ENCODE assay signal across 30 mouse cellular contexts in genomic region chr3:96360816-96361215, GRCm38 (mm10).
DNase-seq lines count a peak whose midpoint lies in the region; ATAC-seq and TF ChIP-seq lines count a peak whose summit lies in the region.
"Had no signal": no experiment of that assay in that cellular context is flagged by ENCODE, and none has a peak within 500 bp of the region (broad histone marks: within the 10 kb centered on the region; RNA-seq: fewer than 3 reads in every experiment).

No protein-coding gene starts in this region.

- DNase-seq in heart, adult 11 months, result peak; percentile 8
- DNase-seq in heart, postnatal 25 days (ENCODE audit: low spot score), result no peak
- peak; percentile 2 for DNase-seq in kidney, adult 2 months
- DNase-seq in kidney, adult 9 months, result no peak
- no peak for DNase-seq in midbrain, postnatal 0 days (ENCODE audit: low spot score)
- peak; percentile 25 for DNase-seq in limb, embryonic 10.5 days (ENCODE audit: low spot score)
- no peak for DNase-seq in right cerebral cortex, postnatal 36 days (ENCODE audit: low spot score in 2 of 2)
- DNase-seq: adrenal gland, postnatal 14 days; cerebellum, adult 11 months; cerebellum, adult 9-11 months; embryo, embryonic 11 days; gastrocnemius, postnatal 25 days; heart, adult 18-20 months; heart, postnatal 14 days; kidney, adult 18-20 months; kidney, postnatal 10 days; layer of hippocampus, adult 9-11 months; liver; thymus, adult 18-20 months; thymus, postnatal 4 days had no signal

- intact Hi-C loops in heart, postnatal 25 days (cut with DNase I), result no loop called here

- 0 out of 2 replicates have a peak, but pooled peaks have one; percentile 20 for ATAC-seq in midbrain, embryonic 13.5 days
- ATAC-seq in midbrain, postnatal 0 days (ENCODE audit: low FRiP score), result no peak

- H3K27ac ChIP-seq in kidney, adult 2 months (ENCODE audit: insufficient read depth, low read depth, low read length), result no peak overlapping the region
- H3K27ac ChIP-seq in midbrain, embryonic 13.5 days, result no peak overlapping the region
- H3K27ac ChIP-seq in midbrain, postnatal 0 days (ENCODE audit: low read depth, low read length), result no peak overlapping the region
- no peak overlapping the region for H3K27ac ChIP-seq in limb, embryonic 10.5 days
- H3K27ac ChIP-seq: embryonic facial prominence, embryonic 13.5 days; forebrain, embryonic 12.5 days; heart, embryonic 13.5 days; hindbrain, embryonic 14.5 days; liver, embryonic 15.5 days; lung, embryonic 15.5 days; midbrain, embryonic 12.5 days; neural tube, embryonic 12.5 days had no signal

- no peak overlapping the region for H3K4me2 ChIP-seq in midbrain, embryonic 13.5 days (replicated peaks)
- no peak overlapping the region for H3K4me2 ChIP-seq in midbrain, postnatal 0 days (ENCODE audit: low read depth, low read length, poor library complexity, severe bottlenecking)
- H3K4me2 ChIP-seq: embryonic facial prominence, embryonic 13.5 days; forebrain, embryonic 12.5 days; heart, embryonic 13.5 days; hindbrain, embryonic 14.5 days; liver, embryonic 15.5 days; lung, embryonic 15.5 days; midbrain, embryonic 12.5 days; neural tube, embryonic 12.5 days had no signal

- WGBS in kidney, adult 2 months, result 59% methylated on average over 3 of the region's 3 CpGs
- WGBS in midbrain, embryonic 13.5 days, result 63% methylated on average over 3 of the region's 3 CpGs
- 60% methylated on average over 3 of the region's 3 CpGs for WGBS in midbrain, postnatal 0 days
- 69% methylated on average over 3 of the region's 3 CpGs for WGBS in limb, embryonic 10.5 days

- no peaks in the 10 kb centered on the region; the same call in 1 of the 2 replicates for H3K27me3 ChIP-seq in kidney, adult 2 months (replicated peaks; ENCODE audit: control insufficient read depth, insufficient read depth, low read length)
- H3K27me3 ChIP-seq in midbrain, embryonic 13.5 days, result peaks cover 19% of the 10 kb centered on the region
- H3K27me3 ChIP-seq in midbrain, postnatal 0 days (ENCODE audit: insufficient read depth, low read length), result peaks cover 17% of the 10 kb centered on the region
- H3K27me3 ChIP-seq in limb, embryonic 10.5 days (ENCODE audit: low read depth, poor library complexity, severe bottlenecking), result 0 out of 2 replicates have a peak, but pooled peaks cover 8% of the 10 kb centered on the region

- no peaks in the 10 kb centered on the region for H3K36me3 ChIP-seq in kidney, adult 2 months (ENCODE audit: control insufficient read depth, insufficient read depth, low read length)
- H3K36me3 ChIP-seq in midbrain, embryonic 13.5 days, result no peaks in the 10 kb centered on the region
- H3K36me3 ChIP-seq in midbrain, postnatal 0 days (ENCODE audit: insufficient read depth, low read length), result no peaks in the 10 kb centered on the region
- no peaks in the 10 kb centered on the region for H3K36me3 ChIP-seq in limb, embryonic 10.5 days
- H3K36me3 ChIP-seq: embryonic facial prominence, embryonic 13.5 days; forebrain, embryonic 12.5 days; heart, embryonic 13.5 days; liver, embryonic 15.5 days; lung, embryonic 15.5 days; midbrain, embryonic 12.5 days; neural tube, embryonic 12.5 days had no signal

- TF ChIP-seq CTCF in kidney, adult 2 months (conservative IDR thresholded peaks at IDR 0.05; ENCODE audit: insufficient read depth, insufficient read length, low read depth, low read length), result no peak
- no peak for TF ChIP-seq CTCF in midbrain, postnatal 0 days (IDR thresholded peaks at IDR 0.05)

- no peak for TF ChIP-seq POLR2A in kidney, adult 2 months (IDR thresholded peaks at IDR 0.05; ENCODE audit: low read depth, low read length)

- H3K4me3 ChIP-seq in kidney, adult 2 months (ENCODE audit: insufficient read depth, low read depth, low read length), result no peak overlapping the region
- no peak overlapping the region for H3K4me3 ChIP-seq in midbrain, embryonic 13.5 days (replicated peaks)
- H3K4me3 ChIP-seq in midbrain, postnatal 0 days (ENCODE audit: low read depth, low read length), result no peak overlapping the region
- H3K4me3 ChIP-seq in limb, embryonic 10.5 days, result no peak overlapping the region
- H3K4me3 ChIP-seq: embryonic facial prominence, embryonic 13.5 days; forebrain, embryonic 12.5 days; heart, embryonic 13.5 days; liver, embryonic 15.5 days; lung, embryonic 15.5 days; midbrain, embryonic 12.5 days; myocyte; neural tube, embryonic 12.5 days had no signal

- H3K9ac ChIP-seq in midbrain, embryonic 13.5 days (replicated peaks), result no peak overlapping the region
- H3K9ac ChIP-seq in midbrain, postnatal 0 days (replicated peaks; ENCODE audit: low read length, poor library complexity, severe bottlenecking), result no peak overlapping the region
- H3K9ac ChIP-seq: embryonic facial prominence, embryonic 13.5 days; forebrain, embryonic 12.5 days; heart, embryonic 13.5 days; hindbrain, embryonic 14.5 days; liver, embryonic 15.5 days; lung, embryonic 15.5 days; midbrain, embryonic 12.5 days; neural tube, embryonic 12.5 days had no signal

- H3K9me3 ChIP-seq in midbrain, embryonic 13.5 days, result 0 out of 2 replicates have a peak, but pooled peaks cover 6% of the 10 kb centered on the region
- no peaks in the 10 kb centered on the region for H3K9me3 ChIP-seq in midbrain, postnatal 0 days (ENCODE audit: low read length)
- no peaks in the 10 kb centered on the region for H3K9me3 ChIP-seq in limb, embryonic 10.5 days (replicated peaks)
- H3K9me3 ChIP-seq: embryonic facial prominence, embryonic 13.5 days; forebrain, embryonic 12.5 days; liver, embryonic 15.5 days; lung, embryonic 15.5 days; neural tube, embryonic 12.5 days had no signal

- H3K4me1 ChIP-seq in kidney, adult 2 months (ENCODE audit: control insufficient read depth, insufficient read depth, low read length), result no peaks in the 10 kb centered on the region
- no peaks in the 10 kb centered on the region for H3K4me1 ChIP-seq in midbrain, embryonic 13.5 days (replicated peaks)
- no peaks in the 10 kb centered on the region for H3K4me1 ChIP-seq in midbrain, postnatal 0 days (ENCODE audit: insufficient read depth, low read length)
- H3K4me1 ChIP-seq in limb, embryonic 10.5 days, result no peaks in the 10 kb centered on the region
- H3K4me1 ChIP-seq: embryonic facial prominence, embryonic 13.5 days; forebrain, embryonic 12.5 days; heart, embryonic 13.5 days; liver, embryonic 15.5 days; lung, embryonic 15.5 days; midbrain, embryonic 12.5 days; neural tube, embryonic 12.5 days had no signal

Comparison
In these comparisons a context has a peak if more than half of its experiments do, and no peak if none do; other contexts are left out.
1. DNase-seq: peak in heart, adult 11 months (single experiment), kidney, adult 2 months (single experiment) and limb, embryonic 10.5 days (single experiment); none in heart, postnatal 25 days (single experiment), kidney, adult 9 months (single experiment), midbrain, postnatal 0 days (single experiment) and right cerebral cortex, postnatal 36 days (0 of 2).